Mouse (Mus musculus): ENCODE results near the gene Cmtm8. TPM values are rescaled to one million over a fixed set of nuclear protein-coding genes. Genes with fewer than 3 reads are reported as not detected.

Gene Cmtm8
- 1 to 10 TPM in 1 of 2 experiments, not detected in 1; 1.3 TPM for polyA plus RNA-seq (2017; shearing (Covaris generic))

DNA sequence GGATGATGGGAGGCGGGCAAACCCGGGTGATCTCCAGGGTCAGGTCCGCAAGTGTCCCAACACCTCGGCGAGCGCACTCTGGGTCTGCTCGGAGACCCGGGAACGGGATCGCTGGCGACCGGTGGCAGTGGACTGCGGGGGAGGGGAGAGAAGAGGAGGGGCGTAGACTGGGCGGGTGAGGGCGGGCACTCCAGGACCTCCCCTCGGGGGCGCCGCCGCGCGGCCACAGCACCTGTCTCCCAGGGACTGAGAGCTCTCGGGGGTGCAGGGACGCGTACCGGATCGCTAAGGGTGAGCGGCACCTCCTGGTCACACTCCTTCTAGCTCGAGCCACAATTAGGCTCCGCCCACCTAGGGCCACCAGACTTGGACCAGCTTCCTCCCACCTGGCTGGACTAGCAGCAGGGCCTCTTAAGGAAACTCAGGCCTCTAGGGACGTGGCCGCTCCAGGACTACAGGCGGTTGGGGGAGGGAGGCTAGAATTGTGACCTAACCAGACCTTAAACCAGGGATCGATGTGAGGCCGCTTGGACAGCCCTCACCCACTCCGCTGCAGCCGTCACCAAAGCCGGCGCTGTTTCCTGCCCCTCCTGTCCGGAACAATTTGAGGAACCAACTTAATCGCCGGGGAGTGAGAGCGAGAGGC lies at the start of gene Cmtm8:
Gene Cmtm8, minus strand, starts transcription at position 140 of the 646 bp plus-strand sequence.

DNA sequence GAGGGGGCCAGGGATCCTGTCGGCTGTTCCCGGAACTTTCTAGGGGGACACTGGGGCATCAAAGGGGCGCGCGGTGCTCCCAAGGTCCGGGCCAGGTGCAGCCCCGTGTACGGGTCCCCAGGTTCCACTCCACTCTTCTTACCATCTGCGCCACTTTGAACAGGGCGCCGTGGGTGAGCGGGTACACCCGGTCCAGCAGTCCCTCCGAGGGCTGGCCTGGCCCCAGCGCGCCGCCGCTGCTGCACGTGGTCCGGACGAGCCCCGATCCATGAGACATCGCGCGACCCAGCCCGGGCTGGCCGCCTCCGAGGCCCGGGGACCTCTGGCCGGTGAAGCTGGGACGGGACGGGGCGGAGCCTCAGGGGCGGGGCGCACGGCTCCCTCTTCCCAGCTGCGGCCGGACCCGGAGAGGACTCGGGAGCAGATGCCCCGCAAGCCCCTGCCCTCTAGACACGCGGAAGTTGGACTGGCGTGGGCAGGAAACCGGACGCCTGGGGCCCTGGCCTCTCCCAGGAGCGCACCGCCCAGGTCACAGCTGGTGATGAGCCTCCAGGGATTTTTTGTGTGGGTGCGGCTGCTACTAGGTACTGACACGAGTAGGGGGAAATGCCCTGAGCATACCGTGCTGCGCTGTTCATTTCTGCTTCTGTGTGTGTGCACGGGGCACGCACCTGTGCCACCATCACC lies 62.3 kb downstream of the Cmtm8 start, which contains the start of gene Cmtm7:
Gene Cmtm7, minus strand, starts transcription at position 331 of the 687 bp plus-strand sequence.

Other genes with a start within 250 kb of the Cmtm8 start
- gene Cnot10, start 204.0 kb downstream of the Cmtm8 start, polyA plus RNA-seq (2017; shearing (Covaris generic)): 10 to 100 TPM; 54.0 to 64.9 TPM
- gene Dync1li1, start 155.4 kb downstream of the Cmtm8 start, polyA plus RNA-seq (2017; shearing (Covaris generic)): 10 to 100 TPM; 63.5 to 96.7 TPM
- gene Cmtm6, start 113.0 kb downstream of the Cmtm8 start, polyA plus RNA-seq (2017; shearing (Covaris generic)): 100 to 1,000 TPM; 163 to 215 TPM
- 100 to 1,000 TPM; 115 to 194 TPM for gene Cmtm7, start 62.3 kb downstream of the Cmtm8 start, polyA plus RNA-seq (2017; shearing (Covaris generic))
- gene Gpd1l, start 89.8 kb upstream of the Cmtm8 start, polyA plus RNA-seq (2017; shearing (Covaris generic)): 10 to 100 TPM; 24.2 to 44.9 TPM
- gene Osbpl10, start 134.4 kb upstream of the Cmtm8 start, polyA plus RNA-seq (2017; shearing (Covaris generic)): under 1 TPM; 0.37 to 0.98 TPM
- 1,000 to 10,000 TPM; 2,287 to 2,883 TPM for gene Rps27rt, start 138.6 kb upstream of the Cmtm8 start, polyA plus RNA-seq (2017; shearing (Covaris generic))

Measured in inflammation-experienced regulatory T-cells (primary cell).